8 mouse cellular contexts compared by ENCODE assay signal in genomic region chr2:94398138-94398970, GRCm38 (mm10). TPM values are rescaled to one million over a fixed set of nuclear protein-coding genes. Genes with fewer than 3 reads are reported as not detected.
DNase-seq lines count a peak whose midpoint lies in the region; ATAC-seq and TF ChIP-seq lines count a peak whose summit lies in the region.

No protein-coding gene starts in this region.

- no peaks in the 10 kb centered on the region for H3K9me3 ChIP-seq in midbrain, embryonic 13.5 days

- H3K9ac ChIP-seq in midbrain, embryonic 13.5 days (replicated peaks), result 0 out of 2 replicates have a peak overlapping the region, but pooled peaks have one; percentile 4

- TF ChIP-seq CTCF in brain, embryonic 14.5 days (IDR thresholded peaks at IDR 0.05; ENCODE audit: borderline replicate concordance, extremely low read depth, insufficient read depth, insufficient read length), result no peak
- TF ChIP-seq CTCF in cerebellum, adult 2 months (IDR thresholded peaks at IDR 0.05; ENCODE audit: borderline replicate concordance, insufficient read depth, low read depth, low read length), result no peak

- H3K4me1 ChIP-seq in cerebellum, adult 2 months (ENCODE audit: control insufficient read depth, insufficient read depth, low read length), result peaks cover 29% of the 10 kb centered on the region
- H3K4me1 ChIP-seq in midbrain, embryonic 13.5 days (replicated peaks), result peaks cover 12% of the 10 kb centered on the region; the same call in 1 of the 2 replicates

- H3K27me3 ChIP-seq in cerebellum, adult 2 months (ENCODE audit: control insufficient read depth, insufficient read depth, low read length), result no peaks in the 10 kb centered on the region
- H3K27me3 ChIP-seq in midbrain, embryonic 13.5 days, result no peaks in the 10 kb centered on the region

- no peak overlapping the region for H3K4me2 ChIP-seq in midbrain, embryonic 13.5 days (replicated peaks)

- DNase-seq in brain, embryonic 14.5 days (ENCODE audit: low read depth), result peak; percentile 78
- peak; percentile 82 to 87 for DNase-seq in cerebellum, adult 2 months
- peak; percentile 62 to 81 for DNase-seq in heart, adult 18-20 months
- peak; percentile 75 to 79 for DNase-seq in layer of hippocampus, adult 8-10 months (ENCODE audit: low spot score in 2 of 2)
- DNase-seq in kidney, adult 8-10 months, result no peak

- no peaks in the 10 kb centered on the region; the same call in 1 of the 2 replicates for H3K36me3 ChIP-seq in midbrain, embryonic 13.5 days

- ATAC-seq in midbrain, embryonic 13.5 days, result peak; percentile 62; the same call in 1 of the 2 replicates
- no peak for ATAC-seq in megakaryocyte, adult 5-6 weeks (ENCODE audit: poor library complexity, severe bottlenecking)
- no peak for ATAC-seq in CD4-positive, CD25-positive, alpha-beta regulatory T cell, adult 4 months

- TF ChIP-seq POLR2A in brain, embryonic 14.5 days (IDR thresholded peaks at IDR 0.05; ENCODE audit: borderline replicate concordance, extremely low read depth, insufficient read depth, insufficient read length, poor library complexity, severe bottlenecking), result no peak
- no peak for TF ChIP-seq POLR2A in cerebellum, adult 2 months (IDR thresholded peaks at IDR 0.05; ENCODE audit: borderline replicate concordance, insufficient read depth, low read length)

- H3K27ac ChIP-seq in cerebellum, adult 2 months (ENCODE audit: insufficient read depth, low read length), result peak overlapping the region; percentile 72
- peak overlapping the region; percentile 7; the same call in 1 of the 2 replicates for H3K27ac ChIP-seq in midbrain, embryonic 13.5 days

- WGBS in cerebellum, adult 2 months, result 7% methylated on average over 8 of the region's 8 CpGs
- WGBS in midbrain, embryonic 13.5 days, result 69% methylated on average over 8 of the region's 8 CpGs

- H3K4me3 ChIP-seq in cerebellum, adult 2 months (replicated peaks; ENCODE audit: insufficient read depth, low read depth, low read length), result no peak overlapping the region
- H3K4me3 ChIP-seq in midbrain, embryonic 13.5 days (replicated peaks), result no peak overlapping the region

RNA-seq across cellular contexts. Expression of gene Ttc17, which starts 8.1 kb away (rescaled TPM):
- 22.6 and 28.5 TPM in 2 replicates for polyA plus RNA-seq in brain, embryonic 14.5 days (2012; rRNA removed)
- polyA plus RNA-seq in cerebellum, adult 2 months (2012; rRNA removed), result 44.6 and 46.1 TPM in 2 replicates
- 10 to 100 TPM; 28.3 to 29.9 TPM for total RNA-seq in heart, adult 18-20 months (2021)
- total RNA-seq in layer of hippocampus, adult 8-10 months (2022), result 10 to 100 TPM; 37.3 to 39.9 (median 38.4) TPM
- polyA plus RNA-seq in midbrain, embryonic 13.5 days (2015; fragmentation: Nextera tagmentation; extraction: Ambion mirVana), result 21.7 and 22.7 TPM in 2 replicates
- 28.0 and 38.5 TPM in 2 replicates for total RNA-seq in megakaryocyte, adult 5-6 weeks (2015)
- total RNA-seq in megakaryocyte, adult 5-6 weeks (2017), result 26.6 and 40.2 TPM in 2 replicates
- 10 to 100 TPM; 43.6 to 68.9 TPM for polyA plus RNA-seq in CD4-positive, CD25-positive, alpha-beta regulatory T cell, adult 4 months (2017; shearing (Covaris generic))

RNA-seq across cellular contexts. Expression of gene Api5, which starts 39.6 kb away (rescaled TPM):
- polyA plus RNA-seq in brain, embryonic 14.5 days (2012; rRNA removed), result 58.6 and 59.5 TPM in 2 replicates
- 58.3 and 63.6 TPM in 2 replicates for polyA plus RNA-seq in cerebellum, adult 2 months (2012; rRNA removed)
- 10 to 100 TPM; 31.4 to 31.9 TPM for total RNA-seq in heart, adult 18-20 months (2021)
- 10 to 100 TPM; 57.7 to 70.2 (median 62.9) TPM for total RNA-seq in layer of hippocampus, adult 8-10 months (2022)
- 135 and 143 TPM in 2 replicates for polyA plus RNA-seq in midbrain, embryonic 13.5 days (2015; fragmentation: Nextera tagmentation; extraction: Ambion mirVana)
- total RNA-seq in megakaryocyte, adult 5-6 weeks (2015), result 136 and 156 TPM in 2 replicates
- total RNA-seq in megakaryocyte, adult 5-6 weeks (2017), result 149 and 157 TPM in 2 replicates
- 10 to 100 TPM; 93.1 to 95.5 TPM for polyA plus RNA-seq in CD4-positive, CD25-positive, alpha-beta regulatory T cell, adult 4 months (2017; shearing (Covaris generic))

Comparison
In these comparisons a context has a peak if more than half of its experiments do, and no peak if none do; other contexts are left out.
1. DNase-seq: peak in brain, embryonic 14.5 days (single experiment), cerebellum, adult 2 months (2 of 2), heart, adult 18-20 months (2 of 2) and layer of hippocampus, adult 8-10 months (2 of 2); none in kidney, adult 8-10 months (0 of 2).